Mouse (Mus musculus) frontal cortex, postnatal 14 days (tissue): ENCODE measurements around the gene Urb2.

Experiments
- DNase-seq, 2 experiments: peaks; one replicate each; pipeline ENCODE4 v3.0.0; 2022; ENCODE audit warnings: low spot score in 2 of 2

The Urb2 gene

DNA sequence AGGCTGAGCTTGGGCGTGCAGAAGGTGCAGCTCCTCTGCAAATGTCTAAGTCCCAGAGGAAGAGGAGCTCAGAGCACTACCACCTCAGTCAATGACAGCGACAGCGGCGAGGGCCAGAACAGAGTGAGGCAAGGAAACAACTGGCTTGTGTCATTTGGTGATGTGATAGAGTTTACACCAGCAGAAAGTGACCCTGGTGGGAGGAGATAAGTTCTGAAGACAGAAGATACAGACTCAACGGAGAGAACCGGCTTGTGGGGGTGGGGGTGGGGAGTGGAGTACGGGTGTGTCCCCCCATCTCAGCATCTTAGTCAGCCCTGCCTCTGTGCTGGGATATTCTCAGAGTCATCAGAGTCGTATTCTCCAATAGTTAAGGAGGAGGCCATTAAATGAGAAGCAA is 56.1 kb downstream of the Urb2 start:
- no peak for DNase-seq

DNA sequence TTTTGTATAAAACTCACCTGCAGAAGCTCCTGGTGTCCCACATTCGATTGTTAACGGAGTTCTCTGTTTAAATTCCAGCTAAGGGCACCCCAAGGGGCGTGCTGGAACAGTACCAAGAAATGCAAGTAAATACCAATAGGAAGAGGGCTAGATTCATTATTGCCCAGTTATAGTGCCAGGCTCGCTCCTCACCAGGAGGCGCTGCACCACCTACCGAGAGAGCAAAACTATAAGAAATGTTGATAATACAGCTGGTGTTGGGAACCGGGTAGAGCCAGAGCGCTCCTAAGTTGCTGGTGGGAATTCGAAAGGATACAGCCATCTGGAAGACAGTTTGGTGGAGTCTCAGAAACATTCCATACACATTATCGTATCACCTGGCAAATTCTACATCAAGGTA is 56.7 kb downstream of the Urb2 start:
- DNase-seq = no peak

DNA sequence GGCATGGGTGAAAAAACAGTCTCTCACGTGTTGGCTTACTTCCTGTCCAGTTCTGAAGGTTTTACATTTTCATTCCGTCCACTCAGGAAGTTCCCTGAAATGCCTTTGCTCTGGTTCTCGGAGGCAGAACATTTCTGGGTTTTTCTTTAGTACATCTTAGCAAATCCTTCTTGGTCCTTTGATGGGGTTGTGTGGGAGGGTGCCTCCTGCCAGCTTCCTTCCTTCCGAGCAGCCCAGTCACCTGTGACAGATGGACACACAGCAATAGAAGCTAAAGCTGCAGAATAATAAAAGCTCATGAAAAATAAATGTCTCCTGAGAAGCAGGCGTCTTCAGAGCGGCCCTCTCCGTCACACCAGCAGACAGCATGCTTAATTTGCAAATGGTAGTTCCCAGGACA is 57.7 kb downstream of the Urb2 start:
- no peak for DNase-seq

DNA sequence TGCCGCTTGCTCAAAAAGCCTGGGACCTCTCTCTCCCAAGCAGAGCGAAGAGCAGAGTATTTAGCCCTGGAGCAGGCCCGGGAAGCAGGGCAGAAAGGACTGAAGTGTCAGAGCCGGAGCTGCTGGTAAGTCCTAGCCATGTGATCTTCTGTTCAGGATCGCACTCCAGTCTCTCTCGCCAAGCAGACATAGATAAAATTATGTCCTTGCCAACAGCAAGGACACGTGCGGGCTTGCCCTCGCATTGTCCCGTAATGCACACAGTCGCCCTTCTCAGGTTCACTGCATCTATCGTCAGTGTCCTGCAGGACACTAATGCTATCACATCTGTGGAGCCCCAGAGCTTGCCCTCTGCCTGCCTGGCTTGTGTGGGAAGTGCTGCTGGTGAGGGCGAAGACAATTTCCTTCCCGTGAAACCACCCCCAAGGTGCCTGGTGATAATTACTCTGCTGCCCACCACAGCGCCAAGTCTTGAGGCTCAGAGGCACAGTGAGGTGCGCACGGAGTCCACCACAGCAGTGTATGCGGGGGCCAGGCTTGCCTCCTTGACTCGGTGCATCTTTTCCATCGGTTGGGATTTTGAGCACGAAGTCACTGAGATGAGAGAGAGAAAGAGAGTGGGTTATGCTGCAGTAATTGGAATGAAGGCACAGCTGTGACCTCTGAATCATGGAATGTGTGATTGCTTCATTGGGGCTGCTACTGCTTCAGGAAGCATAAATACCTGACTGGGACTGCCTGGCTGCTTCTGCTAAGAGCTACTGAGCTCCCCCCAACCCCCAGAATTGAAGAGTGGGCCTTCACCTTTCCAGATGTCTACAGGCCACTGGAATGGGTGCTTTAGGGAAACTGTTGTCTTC is 59.4 kb downstream of the Urb2 start:
- no peak for DNase-seq

DNA sequence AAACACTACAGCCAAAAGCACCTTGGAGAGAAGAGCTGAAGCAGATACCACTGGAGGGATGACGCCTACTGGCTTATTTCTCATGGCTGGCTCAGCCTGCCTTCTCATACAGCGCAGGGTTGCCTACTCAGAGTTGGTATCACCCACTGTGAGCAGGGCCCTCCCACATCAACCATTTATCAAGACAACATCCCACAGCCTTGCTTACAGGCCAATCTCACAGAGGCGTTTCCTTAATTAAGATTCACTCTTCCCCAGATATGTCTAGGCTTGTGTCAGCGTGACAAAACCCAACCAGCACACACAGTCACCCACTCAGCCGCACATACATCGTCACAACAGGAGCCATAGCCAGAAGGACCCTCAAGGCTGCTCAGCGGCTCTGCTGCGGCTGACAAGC is 61.3 kb downstream of the Urb2 start:
- DNase-seq = no peak

DNA sequence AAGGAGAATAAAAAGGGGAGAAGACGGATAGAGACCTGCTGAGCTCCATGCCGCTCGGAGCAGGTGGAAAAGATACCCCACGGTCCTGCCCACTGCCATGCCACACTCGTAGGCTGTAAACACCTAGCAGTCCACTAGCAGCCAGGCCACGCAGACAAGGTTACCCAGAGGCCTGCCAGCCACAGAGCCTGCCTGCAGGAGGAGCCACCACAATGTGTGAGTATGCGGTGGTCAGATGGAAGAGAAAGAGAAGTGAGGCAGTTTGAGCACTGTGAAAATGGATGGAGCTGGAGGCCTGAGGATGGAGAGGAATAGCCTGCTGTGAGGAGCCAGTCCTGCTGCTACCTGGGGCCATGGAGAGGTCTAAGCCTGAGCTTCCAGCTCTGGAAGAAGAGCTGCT is 62.3 kb downstream of the Urb2 start:
- DNase-seq = no peak

DNA sequence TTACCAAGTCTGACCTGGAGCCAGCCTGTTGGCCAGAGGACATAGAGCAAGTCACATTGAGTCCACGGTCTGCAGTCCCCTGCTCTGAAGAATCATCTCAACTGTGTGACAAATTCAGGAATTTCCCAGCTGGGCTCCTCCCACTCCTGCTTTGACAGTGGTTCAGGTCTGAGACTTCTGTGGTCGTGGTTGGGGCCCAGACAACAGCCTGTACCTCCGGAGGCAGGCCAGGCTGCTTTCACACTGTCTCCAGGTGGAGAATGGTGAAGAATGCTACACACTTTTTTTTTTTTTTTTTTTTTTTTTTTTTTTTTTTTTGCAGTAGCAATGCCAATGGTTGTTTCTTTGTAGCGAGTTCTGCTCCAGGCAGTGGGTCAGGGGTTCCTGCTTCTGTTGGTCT is 64.4 kb downstream of the Urb2 start:
- DNase-seq = no peak

DNA sequence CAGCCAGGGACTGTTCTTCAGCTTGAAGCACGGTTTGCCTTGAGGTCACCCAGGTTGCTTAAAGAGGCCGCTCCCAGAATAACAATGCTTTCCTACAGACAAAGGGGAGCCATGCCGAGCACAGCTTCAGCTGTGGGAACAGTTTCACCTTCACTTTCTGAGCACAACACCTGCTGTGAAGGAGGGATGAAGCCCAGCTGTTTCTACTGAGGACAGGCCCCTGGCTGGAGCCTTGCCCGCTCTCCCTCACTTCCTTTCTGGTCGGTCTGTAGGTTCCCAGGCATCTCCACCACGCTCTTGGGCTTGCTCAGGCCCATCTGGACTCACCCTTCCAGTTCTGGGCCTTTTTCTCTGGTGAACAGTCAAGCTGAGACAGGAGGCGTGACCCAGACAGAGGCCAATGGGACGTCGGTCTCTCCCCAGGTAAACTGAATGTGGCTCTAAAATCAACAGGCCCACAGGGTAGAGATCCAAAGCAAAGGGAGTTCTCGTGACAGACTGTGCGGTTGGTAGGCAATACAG is 66.8 kb downstream of the Urb2 start:
- no peak for DNase-seq

DNA sequence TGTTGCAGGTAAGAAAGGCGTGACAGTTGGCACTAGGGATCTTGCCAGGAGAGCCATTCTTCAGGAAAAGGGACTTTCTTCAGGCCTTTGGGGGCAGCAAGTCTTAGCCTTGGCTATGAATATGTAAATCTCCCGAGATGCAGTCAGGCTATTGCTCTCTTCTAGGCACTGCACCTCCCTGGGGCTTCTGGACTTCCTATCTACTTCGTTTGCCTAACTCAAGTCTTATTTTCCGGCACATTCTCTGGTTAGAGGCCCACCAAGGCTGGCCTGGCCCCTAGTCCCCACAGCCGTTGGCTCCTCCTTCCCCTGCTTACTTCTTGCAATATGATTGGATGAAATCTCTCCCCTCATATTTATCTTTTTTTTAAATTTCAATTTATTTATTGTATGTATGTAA is 67.7 kb downstream of the Urb2 start:
- no peak for DNase-seq

DNA sequence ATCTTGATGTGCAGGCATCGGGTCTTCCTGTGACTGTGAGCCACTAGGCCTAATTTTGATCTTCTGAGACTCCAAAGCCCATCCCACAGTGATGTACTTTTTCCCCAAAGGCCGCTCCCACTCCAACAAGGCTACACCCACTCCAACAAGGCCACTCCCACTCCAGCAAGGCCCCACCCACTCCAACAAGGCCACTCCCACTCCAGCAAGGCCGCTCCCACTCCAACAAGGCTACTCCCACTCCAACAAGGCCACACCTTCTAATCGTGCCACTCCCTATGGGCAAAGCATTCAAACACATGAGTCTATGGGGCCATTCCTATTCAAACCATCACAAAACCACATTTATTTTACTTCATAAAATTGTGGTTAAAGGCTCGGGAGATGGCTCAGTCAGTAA is 69.2 kb downstream of the Urb2 start:
- no peak for DNase-seq
